Mouse (Mus musculus): ENCODE measurements around the gene Cd164.

GRCm38 (mm10) chr10:41518508-41518980 is 670 bp upstream of the Cd164 start:
- TF ChIP-seq CTCF (IDR thresholded peaks at IDR 0.05; ENCODE audit: low read depth) (peak; percentile 71), EP300 (IDR thresholded peaks at IDR 0.05; ENCODE audit: low read depth) (no peak)
